Mouse (Mus musculus) bone marrow macrophage, adult 2 months (primary cell): Measurements from ENCODE around the gene Ppp1r27.

Experiments used
- CTCF ChIP-seq: IDR thresholded peaks from 2 replicates; pipeline ENCODE4 v1.5.1; 2012; ENCODE audit warnings: low read depth, mild to moderate bottlenecking, low read length, moderate library complexity
- POLR2A ChIP-seq: IDR thresholded peaks from 2 replicates; pipeline ENCODE4 v1.6.1; 2012; ENCODE audit warnings: mild to moderate bottlenecking, low read depth, low read length, borderline replicate concordance

DNA sequence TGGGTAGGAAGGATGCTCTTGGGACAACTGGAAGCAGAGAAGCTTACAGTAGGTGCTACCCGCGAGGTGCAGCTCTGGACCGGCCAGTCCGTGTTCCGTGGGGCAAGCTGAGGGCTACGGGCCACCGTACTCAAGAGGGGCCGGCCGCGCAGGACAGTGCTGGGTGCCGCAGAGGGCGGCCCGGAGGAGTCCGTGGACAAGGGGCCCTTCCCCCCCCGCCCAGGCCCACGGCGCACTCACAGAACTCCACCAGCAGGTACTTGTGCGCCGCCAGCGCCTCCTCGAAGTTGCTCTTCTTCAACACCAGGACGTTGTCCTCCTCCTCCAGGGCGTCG lies 21.5 kb upstream of the Ppp1r27 start:
- TF ChIP-seq CTCF (no peak), POLR2A (no peak)
